Mouse (Mus musculus) ovary, adult 2 months (tissue): Measurements from ENCODE around the gene Nwd2. TPM values are rescaled to one million over a fixed set of nuclear protein-coding genes. Genes with fewer than 3 reads are reported as not detected.

Experiments
- polyA plus RNA-seq: library from polyadenylated mRNA; depleted of rRNA; stranded (reverse); fragments of >200 nt; gene quantifications from 2 replicates; pipeline ENCODE4 v1.2.3, GENCODE M21; 2012; rRNA removed

Nwd2 gene
- not detected in 2 replicates for polyA plus RNA-seq

DNA sequence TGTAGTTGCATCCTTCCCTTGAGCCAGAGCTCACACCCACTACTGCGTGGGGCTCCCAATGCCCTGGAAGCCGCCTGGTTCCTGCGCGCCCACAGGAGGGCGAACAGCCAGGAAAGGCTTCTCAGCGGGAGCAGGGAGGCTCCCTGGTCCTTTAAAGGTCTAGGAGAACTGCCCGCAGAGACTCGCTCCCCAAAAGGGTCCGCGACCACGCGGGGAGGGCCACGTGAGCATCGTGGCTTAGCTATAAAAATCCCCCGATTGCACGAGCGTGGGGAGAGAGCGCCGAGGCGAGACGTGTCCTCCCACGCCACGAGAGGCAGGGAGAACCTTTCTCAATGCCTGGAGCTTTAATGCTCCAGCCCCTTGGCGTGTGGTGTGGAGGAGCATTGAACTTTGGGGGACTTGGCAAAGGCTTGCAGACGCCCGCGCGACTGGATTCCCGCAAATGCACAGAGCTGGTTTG, at the start of gene Nwd2:
Nwd2 (plus strand) TSS at position 33 of the 463 bp plus-strand sequence.

DNA sequence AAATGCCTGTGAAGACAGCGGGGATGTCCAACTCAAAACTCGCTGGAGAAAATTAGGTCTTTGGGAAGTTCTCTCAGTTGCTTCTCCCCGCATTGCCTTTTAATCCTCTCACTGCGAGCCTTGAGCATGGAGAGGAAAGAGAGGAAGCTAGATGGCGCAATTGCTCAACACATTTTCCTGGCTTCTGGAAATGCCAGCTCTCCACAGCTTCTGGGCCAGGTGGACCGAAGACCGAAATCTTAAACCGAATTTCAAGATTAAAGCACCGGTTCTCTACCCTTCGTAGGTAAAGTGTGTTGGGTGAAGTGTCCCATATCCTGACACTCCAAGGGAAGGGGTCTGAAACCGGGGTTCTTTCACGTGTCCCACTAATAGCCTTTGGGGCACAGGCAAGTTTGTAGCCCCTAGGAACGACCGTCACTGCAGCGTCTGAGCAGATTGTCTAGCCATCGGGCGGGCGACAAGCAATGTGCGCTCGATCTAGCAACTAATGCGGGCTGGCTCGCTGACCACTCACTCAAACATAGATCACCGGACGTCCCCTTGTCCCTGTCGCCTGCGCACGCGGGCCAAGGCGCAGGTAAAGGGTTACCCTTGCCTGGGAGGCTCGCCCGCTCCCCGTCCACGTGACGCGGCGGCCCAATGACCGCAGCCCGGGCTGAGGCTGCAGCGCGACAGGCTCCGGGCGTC, 163.1 kb downstream of the Nwd2 start, which contains the start of gene 0610040J01Rik:
0610040J01Rik (plus strand) TSS at position 545 of the 690 bp plus-strand sequence.

Other genes with a start within 250 kb of the Nwd2 start
- gene 0610040J01Rik, start 163.3 kb downstream of the Nwd2 start, polyA plus RNA-seq = 9.2 and 11.4 TPM in 2 replicates